Mouse (Mus musculus): ENCODE measurements around the gene Ddx54. TPM values are rescaled to one million over a fixed set of nuclear protein-coding genes. Genes with fewer than 3 reads are reported as not detected.

Ddx54 gene
- polyA plus RNA-seq, 1 experiment from 2014 or later, result 53.6 TPM

Other genes with a start within 250 kb of the Ddx54 start
- 63.0 and 67.2 TPM in 2 replicates for gene Lhx5, start 181.0 kb upstream of the Ddx54 start, polyA plus RNA-seq (2016; fragmentation: Nextera tagmentation; extraction: Ambion mirVana)
- 5.4 and 7.5 TPM in 2 replicates for gene Sdsl, start 139.9 kb upstream of the Ddx54 start, polyA plus RNA-seq (2016; fragmentation: Nextera tagmentation; extraction: Ambion mirVana)
- gene Sds, start 136.2 kb upstream of the Ddx54 start, polyA plus RNA-seq (2016; fragmentation: Nextera tagmentation; extraction: Ambion mirVana), result not detected in 2 replicates
- 42.0 and 44.7 TPM in 2 replicates for gene Plbd2, start 109.1 kb upstream of the Ddx54 start, polyA plus RNA-seq (2016; fragmentation: Nextera tagmentation; extraction: Ambion mirVana)
- 3.5 and 4.0 TPM in 2 replicates for gene Slc8b1, start 101.6 kb upstream of the Ddx54 start, polyA plus RNA-seq (2016; fragmentation: Nextera tagmentation; extraction: Ambion mirVana)
- 18.4 and 19.2 TPM in 2 replicates for gene Tpcn1, start 24.1 kb upstream of the Ddx54 start, polyA plus RNA-seq (2016; fragmentation: Nextera tagmentation; extraction: Ambion mirVana)
- gene Iqcd, start 23.7 kb upstream of the Ddx54 start, polyA plus RNA-seq (2016; fragmentation: Nextera tagmentation; extraction: Ambion mirVana), result 1.9 and 2.5 TPM in 2 replicates
- 16.8 and 19.2 TPM in 2 replicates for gene Rita1, start 150 bp upstream of the Ddx54 start, polyA plus RNA-seq (2016; fragmentation: Nextera tagmentation; extraction: Ambion mirVana)
- 0.56 and 0.77 TPM in 2 replicates for gene Cfap73, start 21.5 kb downstream of the Ddx54 start, polyA plus RNA-seq (2016; fragmentation: Nextera tagmentation; extraction: Ambion mirVana)
- 0.06 and 0.38 TPM in 2 replicates for gene Rasal1, start 36.1 kb downstream of the Ddx54 start, polyA plus RNA-seq (2016; fragmentation: Nextera tagmentation; extraction: Ambion mirVana)
- 23.0 and 25.6 TPM in 2 replicates for gene Dtx1, start 99.2 kb downstream of the Ddx54 start, polyA plus RNA-seq (2016; fragmentation: Nextera tagmentation; extraction: Ambion mirVana)
- 0.30 TPM in 1 of 2 replicates, not detected in the other for gene Oas2, start 137.1 kb downstream of the Ddx54 start, polyA plus RNA-seq (2016; fragmentation: Nextera tagmentation; extraction: Ambion mirVana)
- gene Oas3, start 164.9 kb downstream of the Ddx54 start, polyA plus RNA-seq (2016; fragmentation: Nextera tagmentation; extraction: Ambion mirVana), result 0.22 and 0.23 TPM in 2 replicates
- gene Oas1e, start 182.8 kb downstream of the Ddx54 start, polyA plus RNA-seq (2016; fragmentation: Nextera tagmentation; extraction: Ambion mirVana), result 0.26 and 0.36 TPM in 2 replicates
- gene Oas1c, start 199.8 kb downstream of the Ddx54 start, polyA plus RNA-seq (2016; fragmentation: Nextera tagmentation; extraction: Ambion mirVana), result 0.42 and 0.62 TPM in 2 replicates
- not detected in 2 replicates for gene Oas1f, start 234.6 kb downstream of the Ddx54 start, polyA plus RNA-seq (2016; fragmentation: Nextera tagmentation; extraction: Ambion mirVana)
- not detected in 2 replicates for gene Oas1h, start 248.7 kb downstream of the Ddx54 start, polyA plus RNA-seq (2016; fragmentation: Nextera tagmentation; extraction: Ambion mirVana)